Mouse (Mus musculus) ovary, postnatal 10 days (tissue): ENCODE measurements around the gene Cnr2.

Source experiments
- DNase-seq: peaks from one replicate; pipeline ENCODE4 v3.0.0; 2022; ENCODE audit warnings: low spot score

Gene Cnr2

DNA sequence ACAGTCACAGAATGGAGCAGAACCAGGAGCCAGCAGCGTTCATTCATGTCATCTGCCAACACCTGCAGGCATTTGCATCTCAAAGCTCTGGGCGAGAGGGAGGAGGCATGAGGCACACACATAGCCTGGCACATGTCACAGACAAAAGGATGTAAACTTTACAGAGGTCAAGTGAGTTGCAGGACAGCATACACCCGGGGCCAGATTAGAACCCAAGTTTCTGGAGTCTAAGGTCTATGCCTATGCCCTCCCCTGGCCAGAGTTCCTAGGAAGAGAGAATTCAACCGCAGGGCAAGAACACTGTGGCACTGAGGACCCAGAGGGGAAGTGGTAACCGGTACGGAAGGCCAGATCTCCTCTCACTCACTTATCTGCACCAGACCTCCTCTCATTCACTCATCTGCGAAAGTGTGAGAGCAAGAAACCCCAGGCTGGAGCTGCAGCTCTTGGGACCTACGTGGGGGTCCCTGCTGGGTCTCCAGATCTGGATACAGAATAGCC, at the start of gene Cnr2:
Gene Cnr2, plus strand, starts transcription at position 324 of the 501 bp plus-strand sequence.
- no peak for DNase-seq

GRCm38 (mm10) chr4:135847581-135847980, 47.6 kb upstream of the Cnr2 start:
- DNase-seq = no peak

DNA sequence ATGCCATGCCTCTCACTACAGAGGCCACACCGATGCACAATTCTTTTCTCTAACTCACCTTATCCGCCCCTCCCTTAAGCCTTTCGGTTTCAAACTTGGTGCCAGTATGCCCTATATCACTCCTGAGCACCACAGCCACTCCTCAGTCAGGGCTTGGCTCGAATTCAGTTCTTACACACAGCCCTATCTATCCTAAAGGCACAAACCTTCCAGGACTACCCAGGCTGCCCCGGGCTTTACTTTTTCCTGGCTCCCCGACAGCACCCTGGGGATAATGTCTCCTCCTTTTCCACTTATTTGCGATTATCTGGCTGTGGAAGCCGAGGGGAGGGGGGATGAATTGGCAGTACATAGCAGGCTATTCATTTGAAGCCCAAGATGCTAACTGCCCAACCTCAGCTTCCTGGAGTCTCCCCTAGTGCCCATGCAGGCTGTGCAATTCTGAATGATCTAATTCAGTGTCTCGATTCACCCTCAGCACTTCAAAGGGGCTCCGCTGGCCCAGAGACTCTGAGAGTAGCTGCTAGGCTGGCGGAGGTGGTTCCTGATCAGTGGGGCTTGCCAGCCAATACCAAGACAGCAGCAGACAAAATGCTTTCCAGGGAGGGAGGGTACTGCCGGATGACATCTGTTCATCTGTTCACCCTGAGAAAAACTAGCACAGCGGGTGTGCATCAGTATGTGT, 44.6 kb upstream of the Cnr2 start:
- DNase-seq = no peak

DNA sequence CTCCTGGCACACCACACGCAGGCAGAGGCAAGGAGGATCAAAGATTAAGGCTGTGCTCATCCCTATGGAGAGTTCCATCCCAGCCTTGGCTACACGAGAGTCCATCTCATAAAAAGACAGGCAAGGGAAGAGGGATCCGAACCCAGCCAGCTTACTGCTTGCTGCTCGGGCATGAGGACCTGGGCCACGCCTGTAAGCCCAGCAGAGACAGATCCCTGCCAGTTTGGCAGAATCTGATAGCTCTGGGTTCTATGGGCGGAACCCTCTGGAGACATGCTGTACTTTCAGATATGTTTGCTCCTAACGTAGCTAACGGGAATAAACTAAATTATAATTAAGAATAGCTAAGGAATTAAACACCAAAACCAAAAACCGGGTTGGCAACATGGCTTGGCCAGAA, 43.3 kb upstream of the Cnr2 start:
- no peak for DNase-seq

- DNase-seq = no peak
Observed at GRCm38 (mm10) chr4:135853987-135854546, 41.1 kb upstream of the Cnr2 start.

DNA sequence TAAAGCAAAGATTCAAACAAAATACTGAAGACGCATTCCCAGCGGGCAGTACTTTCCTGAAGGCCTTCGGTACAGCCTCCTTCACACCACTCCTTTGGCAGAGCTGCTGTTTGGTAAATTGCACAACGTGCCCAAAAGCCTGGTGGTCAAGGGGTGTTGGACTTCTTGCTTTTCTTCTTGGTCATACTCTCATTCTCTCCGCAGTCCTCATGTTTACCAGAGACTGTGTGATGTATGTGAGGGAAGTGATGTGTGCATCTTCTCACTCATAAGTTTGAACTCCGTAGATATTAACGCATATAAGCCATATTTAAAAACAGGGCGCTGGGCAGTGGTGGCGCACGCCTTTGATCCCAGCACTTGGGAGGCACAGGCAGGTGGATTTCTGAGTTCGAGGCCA, 40.6 kb upstream of the Cnr2 start:
- DNase-seq = no peak

- no peak for DNase-seq
Observed at GRCm38 (mm10) chr4:135855080-135855479, 40.1 kb upstream of the Cnr2 start.

- DNase-seq = peak; percentile 83
Observed at GRCm38 (mm10) chr4:135855536-135856222, 39.5 kb upstream of the Cnr2 start, which contains the start of gene Srsf10. Gene Srsf10 (plus strand): TSS chr4:135855747.

DNA sequence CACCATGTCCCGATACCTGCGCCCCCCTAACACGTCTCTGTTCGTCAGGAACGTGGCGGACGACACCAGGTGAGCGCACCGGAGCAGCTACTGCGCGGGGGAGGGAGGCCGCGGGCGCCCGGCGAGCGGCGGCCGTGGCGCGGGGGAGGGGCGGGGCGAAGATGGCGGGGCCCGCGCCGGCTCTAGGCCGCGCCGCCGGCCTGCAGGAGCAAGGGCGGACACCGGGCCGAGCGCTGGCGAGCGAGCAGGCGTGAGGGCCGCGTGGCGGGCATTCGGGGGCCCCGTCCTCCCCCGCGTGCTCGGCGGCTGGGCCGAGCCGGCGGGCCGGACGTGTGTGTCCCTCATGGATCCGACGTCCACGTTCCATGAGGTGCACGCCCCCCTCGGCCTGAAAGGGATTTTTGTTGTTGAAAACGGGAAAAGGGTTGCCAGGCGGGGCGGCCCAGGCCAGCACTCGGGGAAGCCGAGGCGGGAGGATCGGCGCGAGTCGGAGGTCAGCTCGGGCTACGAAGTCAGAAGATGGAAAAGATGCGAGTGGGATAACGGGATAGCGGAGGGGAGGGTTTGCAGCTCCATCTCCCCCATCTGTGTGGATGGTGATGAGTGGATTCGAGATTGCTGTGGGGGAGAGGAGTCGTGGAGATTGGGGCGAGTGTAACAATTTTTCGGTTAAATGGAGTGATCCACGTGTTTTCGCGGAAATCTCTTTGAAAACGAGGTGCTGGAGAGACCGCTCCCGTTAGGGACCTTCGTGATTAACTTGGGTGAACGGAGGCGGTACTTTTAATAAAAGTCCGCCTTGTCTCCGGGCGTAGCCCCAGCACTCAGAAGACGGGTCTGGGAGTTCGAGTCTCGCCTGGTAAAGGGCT, 38.7 kb upstream of the Cnr2 start:
- DNase-seq = no peak

GRCm38 (mm10) chr4:135857597-135858186, 37.5 kb upstream of the Cnr2 start:
- no peak for DNase-seq

DNA sequence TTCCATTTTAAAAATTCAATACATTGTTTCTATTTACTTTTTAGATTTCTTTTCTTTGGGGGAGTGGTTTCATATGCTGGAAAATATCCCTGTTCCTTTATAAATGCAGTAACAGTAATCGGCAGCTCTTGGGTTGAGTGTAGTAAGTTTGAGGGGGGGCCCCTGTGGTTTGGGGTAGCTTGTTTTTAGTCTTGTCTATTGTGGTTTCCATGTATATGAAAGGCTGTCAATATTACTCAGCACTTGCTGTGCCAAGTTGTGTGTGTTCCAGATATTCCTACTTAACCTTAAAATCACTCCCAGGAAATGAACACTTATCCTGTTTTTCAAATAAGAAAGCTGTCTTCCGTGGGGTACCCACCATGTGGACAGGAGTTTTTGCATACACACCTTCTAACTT, 26.2 kb upstream of the Cnr2 start:
- no peak for DNase-seq

DNA sequence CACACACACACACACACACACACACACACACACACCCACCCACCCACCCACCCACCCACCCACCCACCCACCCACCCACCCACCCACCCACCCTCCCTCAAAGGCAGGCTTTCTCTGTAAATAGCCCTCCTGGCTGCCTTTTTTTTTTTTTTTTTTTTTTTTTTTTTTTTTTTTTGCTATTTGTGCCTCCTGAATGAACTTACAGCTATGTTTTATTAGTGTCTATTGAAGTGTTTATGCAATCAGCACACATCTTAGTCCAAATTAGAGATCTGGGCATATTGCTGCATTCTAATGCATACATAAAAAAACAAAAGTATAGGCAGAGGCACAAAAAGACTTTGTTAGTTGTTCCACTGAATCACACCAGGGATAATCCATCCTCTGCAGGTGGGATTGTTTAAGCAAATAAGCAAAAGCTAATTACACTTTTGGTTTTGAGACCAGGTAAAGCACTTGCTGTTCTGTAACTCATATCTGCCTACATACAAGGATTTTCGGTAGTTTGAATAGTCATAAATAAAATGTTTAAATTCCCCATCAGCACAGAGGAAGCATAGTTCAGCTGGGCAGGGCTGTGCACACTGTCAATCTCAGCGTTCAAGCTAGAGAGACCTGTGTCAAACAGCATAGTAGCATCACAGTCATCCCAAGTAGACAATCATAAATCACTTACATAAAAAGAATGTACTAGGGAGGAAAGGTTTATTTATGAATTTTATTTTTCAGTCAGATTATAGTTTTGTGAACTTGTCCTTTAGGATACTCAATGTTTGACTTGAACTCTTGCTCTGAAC, 24.8 kb upstream of the Cnr2 start:
- no peak for DNase-seq

- no peak for DNase-seq
Observed at GRCm38 (mm10) chr4:135872015-135872414, 23.2 kb upstream of the Cnr2 start.

- no peak for DNase-seq
Observed at GRCm38 (mm10) chr4:135872589-135873391, 22.4 kb upstream of the Cnr2 start.

DNA sequence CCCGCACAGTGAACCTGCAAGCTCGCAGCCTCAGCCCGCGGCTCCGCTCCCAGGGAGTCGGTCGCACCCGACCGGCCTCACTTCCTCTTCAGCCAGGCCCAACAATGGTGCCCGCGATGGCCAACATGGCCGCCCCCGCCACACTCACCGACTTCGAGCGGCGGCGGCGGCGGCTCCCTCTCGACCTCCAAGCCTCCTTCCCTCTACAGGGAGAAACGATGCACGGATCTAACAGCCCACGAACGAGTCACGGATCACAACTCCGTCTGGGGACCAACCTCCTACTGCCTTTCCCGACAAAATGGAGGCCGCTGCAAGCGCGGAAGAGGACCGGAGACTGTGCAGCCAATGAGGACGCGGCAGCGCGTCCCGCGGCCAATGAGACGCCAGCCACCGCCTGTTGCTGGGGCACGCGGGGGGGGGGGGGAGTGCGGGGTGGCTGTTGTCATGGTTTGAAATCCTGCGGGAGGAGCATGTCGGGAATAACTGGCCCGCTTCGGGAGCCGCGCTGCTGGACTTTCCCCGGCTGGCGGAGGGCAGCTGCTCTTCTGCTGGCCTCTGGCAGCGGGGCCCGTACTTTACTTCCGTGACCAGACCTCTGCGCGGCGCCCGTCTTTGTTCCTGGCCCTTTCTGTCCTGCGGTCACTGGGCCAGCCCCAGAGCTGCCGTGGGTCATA, 21.5 kb upstream of the Cnr2 start, which contains the start of gene Pnrc2:
Gene Pnrc2, minus strand, starts transcription at position 325 of the 677 bp plus-strand sequence.
- peak; percentile 81 for DNase-seq

- DNase-seq = no peak
Observed at GRCm38 (mm10) chr4:135874564-135875535, 20.3 kb upstream of the Cnr2 start.

- DNase-seq = no peak
Observed at GRCm38 (mm10) chr4:135875546-135875945, 19.6 kb upstream of the Cnr2 start.

GRCm38 (mm10) chr4:135875991-135876582, 19.1 kb upstream of the Cnr2 start:
- peak; percentile 46 for DNase-seq
